In genomic region chr3:141646588-141646987, GRCm38 (mm10) we compare ENCODE assay signal across 15 mouse cellular contexts.
"Had no signal": no experiment of that assay in that cellular context is flagged by ENCODE, and none has a peak within 500 bp of the region (broad histone marks: within the 10 kb centered on the region; RNA-seq: fewer than 3 reads in every experiment).

No protein-coding gene starts in this region.

- H3K9ac ChIP-seq: neural tube, embryonic 15.5 days; stomach, embryonic 15.5 days had no signal

- H3K9me3 ChIP-seq: neural tube, embryonic 15.5 days; stomach, embryonic 15.5 days had no signal

- H3K4me3 ChIP-seq: neural tube, embryonic 15.5 days; stomach, embryonic 15.5 days had no signal

- H3K27me3 ChIP-seq: neural tube, embryonic 15.5 days; stomach, embryonic 15.5 days had no signal

- H3K4me1 ChIP-seq: neural tube, embryonic 15.5 days; stomach, embryonic 15.5 days had no signal

- DNase-seq: retina, postnatal 1 day; right cerebral cortex, adult 18-20 months; right cerebral cortex, postnatal 14 days; right cerebral cortex, postnatal 25 days; right cerebral cortex, postnatal 4 days; spleen, adult 18-20 months; thymus, adult 18-20 months; thymus, adult 2 months; thymus, postnatal 14 days; thymus, postnatal 25 days; thymus, postnatal 36 days; thymus, postnatal 4 days had no signal

- H3K27ac ChIP-seq: neural tube, embryonic 15.5 days; stomach, embryonic 15.5 days; stomach, postnatal 0 days had no signal

- H3K36me3 ChIP-seq: neural tube, embryonic 15.5 days; stomach, embryonic 15.5 days had no signal

- H3K4me2 ChIP-seq: neural tube, embryonic 15.5 days; stomach, embryonic 15.5 days had no signal
